Mouse (Mus musculus) intestine, embryonic 14.5 days (tissue): ENCODE results near the gene Nat8f1. TPM values are rescaled to one million over a fixed set of nuclear protein-coding genes. Genes with fewer than 3 reads are reported as not detected.
"Not testable (repeated sequence)": the region's sequence is repeated elsewhere in the genome, so short reads cannot be mapped to it uniquely, and the experiment has no call there.

Experiments used
- ATAC-seq: fragments of 200-750 bp; cut with Nextera tagmentation; replicated peaks from 2 replicates; pipeline ENCODE4 v1.8.0; 2017; ENCODE audit warnings: low read depth, moderate number of reproducible peaks, moderate TSS enrichment, moderate library complexity; ENCODE audit not compliant: low FRiP score, low TSS enrichment
- DNase-seq: peaks from one replicate; pipeline ENCODE4 v3.0.0-alpha.2; 2018; ENCODE audit warnings: low spot score
- H3K27ac ChIP-seq: fragments of 300-500 bp; sonication (generic); 2 replicates; pipeline ENCODE4 v1.5.1; 2014; ENCODE audit warnings: low read depth, mild to moderate bottlenecking, control low read depth
- H3K27me3 ChIP-seq: fragments of 300-500 bp; sonication (generic); replicated peaks from 2 replicates; pipeline ENCODE4 v1.6.1; 2014; ENCODE audit warnings: low read length, control low read depth; ENCODE audit not compliant: control insufficient read depth, insufficient read depth
- H3K36me3 ChIP-seq: fragments of 300-500 bp; sonication (generic); 2 replicates; pipeline ENCODE4 v1.6.1; 2014; ENCODE audit warnings: low read length, control low read depth; ENCODE audit not compliant: control insufficient read depth, insufficient read depth
- H3K4me1 ChIP-seq: fragments of 300-500 bp; sonication (generic); replicated peaks from 2 replicates; pipeline ENCODE4 v1.6.1; 2014; ENCODE audit warnings: low read length, control low read depth, mixed read lengths; ENCODE audit not compliant: control insufficient read depth, insufficient read depth
- H3K4me2 ChIP-seq: fragments of 300-500 bp; sonication (generic); 2 replicates; pipeline ENCODE4 v1.6.1; 2014; ENCODE audit warnings: low read length
- H3K4me3 ChIP-seq: fragments of 300-500 bp; sonication (generic); 2 replicates; pipeline ENCODE4 v1.5.1; 2014; ENCODE audit warnings: low read depth, low read length, control low read depth, mixed read lengths
- H3K9ac ChIP-seq: fragments of 300-500 bp; sonication (generic); 2 replicates; pipeline ENCODE4 v1.6.1; 2014; ENCODE audit warnings: mild to moderate bottlenecking, low read length
- H3K9me3 ChIP-seq: fragments of 300-500 bp; sonication (generic); 2 replicates; pipeline ENCODE4 v1.6.1; 2016; ENCODE audit warnings: low read length, control low read depth; ENCODE audit not compliant: control insufficient read depth
- WGBS: fragments of 180-500 bp; shearing (Covaris S2); extraction: QIAGEN DNeasy Blood & Tissue Kit; methylation state at CpG from one replicate; pipeline ENCODE4 v1.1.7; 2014; 5-methylcytosine and 5-hydroxymethylcytosine counted together
- polyA plus RNA-seq: library from polyadenylated mRNA; unstranded; fragments of >200 nt; fragmentation: Nextera tagmentation; extraction: Ambion mirVana; gene quantifications from 2 replicates; pipeline ENCODE4 v1.2.1, GENCODE M21; 2014

Gene Nat8f1
- polyA plus RNA-seq, result 4.5 and 4.8 TPM in 2 replicates

- peak; percentile 94 for DNase-seq
- not testable (repeated sequence) for H3K27me3 ChIP-seq, H3K36me3 ChIP-seq, H3K4me1 ChIP-seq, H3K9me3 ChIP-seq
- Histone ChIP-seq H3K4me2 (peak within 1 kb of the TSS; percentile 87), H3K9ac (peak within 1 kb of the TSS; percentile 71), H3K27ac (peak within 1 kb of the TSS; percentile 77), H3K4me3 (peak within 1 kb of the TSS; percentile 69)
- peak; percentile 97 for ATAC-seq
- under 1% methylated on average over 58 of the region's 61 CpGs for WGBS
These were observed at the start of gene Nat8f1 for GRCm38 (mm10) chr6:85915539-85916513. TSS of gene Nat8f1 (minus strand) at chr6:85915687.

- Histone ChIP-seq H3K36me3 (peaks cover 29% of the 10 kb centered on the region), H3K27ac (peak within 1 kb of the TSS; percentile 97), H3K9me3 (no peaks in the 10 kb centered on the region), H3K27me3 (no peaks in the 10 kb centered on the region), H3K4me1 (peaks cover 5% of the 10 kb centered on the region; the same call in 1 of the 2 replicates), H3K9ac (peak within 1 kb of the TSS; percentile 88), H3K4me3 (peak within 1 kb of the TSS; percentile 78), H3K4me2 (peak within 1 kb of the TSS; percentile 68)
- peak; percentile 96 for ATAC-seq
- under 1% methylated on average over 70 of the region's 70 CpGs for WGBS
- peak; percentile 94 for DNase-seq
These were observed 45.9 kb upstream of the Nat8f1 start, which contains the start of gene Dusp11 for GRCm38 (mm10) chr6:85961101-85962091. TSS of gene Dusp11 (minus strand) at chr6:85961667.

DNA sequence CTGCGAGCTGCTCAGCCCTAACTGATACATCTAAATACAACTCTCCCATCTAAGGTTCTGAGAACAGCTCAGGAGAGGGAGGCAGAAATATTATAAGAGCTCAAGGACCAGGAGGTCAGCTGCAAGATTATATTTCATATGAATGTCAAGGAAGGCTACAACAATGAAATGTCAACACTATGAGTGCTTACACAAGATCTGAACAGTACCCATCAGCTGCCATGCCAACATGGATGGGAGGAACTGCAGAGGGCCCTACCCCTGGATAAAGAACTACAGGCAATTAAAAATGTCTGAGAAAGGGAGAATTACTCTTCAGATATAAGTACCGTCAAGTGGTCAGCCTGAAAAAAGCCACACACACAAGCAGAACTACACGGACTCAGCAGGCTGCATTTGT lies 42.1 kb upstream of the Nat8f1 start:
- no peaks in the 10 kb centered on the region for H3K9me3 ChIP-seq
- DNase-seq (no peak), ATAC-seq (no peak)
- no peak overlapping the region for H3K4me3 ChIP-seq
- H3K36me3 ChIP-seq, result peaks cover 61% of the 10 kb centered on the region
- no peak overlapping the region for H3K9ac ChIP-seq
- peaks cover 5% of the 10 kb centered on the region; the same call in 1 of the 2 replicates for H3K4me1 ChIP-seq
- no peaks in the 10 kb centered on the region for H3K27me3 ChIP-seq
- no peak overlapping the region for H3K4me2 ChIP-seq
- H3K27ac ChIP-seq, result no peak overlapping the region
- WGBS, result 84% methylated on average over 3 of the region's 3 CpGs

DNA sequence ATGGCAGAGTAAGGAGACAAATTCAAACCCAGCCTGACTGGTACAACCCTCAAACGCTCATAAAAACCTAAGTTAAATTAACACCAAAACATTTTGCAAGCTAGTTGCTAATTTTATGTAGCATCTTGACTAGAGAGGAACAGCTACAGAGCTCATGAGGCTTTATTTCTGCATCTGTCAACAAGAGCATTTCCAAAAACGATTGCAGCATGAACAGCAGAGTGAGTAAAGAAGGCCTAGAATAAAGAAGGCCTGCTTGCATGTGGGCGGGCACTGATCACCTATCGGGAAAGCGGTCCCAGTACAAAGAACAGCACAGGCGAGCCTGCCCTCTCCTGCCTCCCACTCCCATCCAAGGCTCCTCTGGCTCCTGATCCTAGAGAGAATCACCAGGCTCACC lies 33.1 kb upstream of the Nat8f1 start:
- Histone ChIP-seq H3K27me3 (no peaks in the 10 kb centered on the region), H3K4me1 (no peaks in the 10 kb centered on the region), H3K36me3 (peaks cover 97% of the 10 kb centered on the region), H3K4me2 (no peak overlapping the region), H3K9ac (no peak overlapping the region), H3K9me3 (no peaks in the 10 kb centered on the region), H3K27ac (no peak overlapping the region), H3K4me3 (no peak overlapping the region)
- WGBS, result 92% methylated on average over 6 of the region's 6 CpGs
- ATAC-seq (no peak), DNase-seq (no peak)

DNA sequence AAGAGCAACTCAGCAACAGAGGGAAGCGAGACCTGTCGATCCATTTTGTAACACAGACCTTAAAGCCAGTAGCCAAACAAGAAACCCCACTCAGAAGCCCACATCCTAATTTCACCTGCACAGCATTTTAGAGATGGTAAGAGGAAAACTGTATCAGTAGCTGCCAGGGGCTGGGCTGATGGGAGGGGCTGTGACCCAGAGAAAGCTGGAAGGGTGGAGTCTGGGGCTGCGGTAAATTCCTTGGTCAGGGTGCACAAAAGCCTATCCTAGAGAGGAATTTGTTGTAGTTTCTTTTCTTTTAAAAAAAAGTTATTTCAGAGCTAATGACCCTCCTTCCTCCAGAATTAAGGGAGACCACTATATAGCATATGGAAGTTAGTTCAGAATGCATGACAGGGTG lies 27.0 kb upstream of the Nat8f1 start:
- WGBS, result 93% methylated on average over 3 of the region's 3 CpGs
- DNase-seq (no peak), ATAC-seq (no peak)
- Histone ChIP-seq H3K9ac (no peak overlapping the region), H3K27ac (no peak overlapping the region), H3K36me3 (peaks cover 53% of the 10 kb centered on the region), H3K27me3 (no peaks in the 10 kb centered on the region), H3K4me2 (no peak overlapping the region), H3K4me1 (no peaks in the 10 kb centered on the region), H3K9me3 (no peaks in the 10 kb centered on the region), H3K4me3 (no peak overlapping the region)

DNA sequence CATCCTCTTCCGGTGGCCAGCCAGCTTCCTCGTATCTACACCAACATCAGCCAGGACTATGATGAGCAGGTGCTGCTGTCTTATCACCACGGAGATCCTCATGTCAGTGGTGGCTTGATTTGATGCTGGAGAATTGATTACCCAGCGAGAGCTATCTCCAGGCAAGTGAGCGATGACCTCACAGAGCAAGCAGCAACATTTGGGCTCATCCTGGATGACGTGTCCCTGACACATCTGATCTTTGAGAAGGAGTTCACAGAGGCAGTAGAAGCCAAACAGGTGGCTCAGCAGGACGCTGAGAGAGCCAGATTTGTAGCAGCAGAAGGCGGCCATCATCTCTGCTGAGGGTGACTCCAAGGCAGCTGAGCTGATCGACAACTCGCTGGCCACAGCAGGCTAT lies 23.2 kb upstream of the Nat8f1 start:
- 63% methylated on average over 10 of the region's 10 CpGs for WGBS
- 0 out of 2 replicates have a peak, but pooled peaks cover 3% of the 10 kb centered on the region for H3K4me1 ChIP-seq
- no peaks in the 10 kb centered on the region for H3K9me3 ChIP-seq
- peaks cover 15% of the 10 kb centered on the region for H3K36me3 ChIP-seq
- H3K4me3 ChIP-seq, result no peak overlapping the region
- DNase-seq (no peak), ATAC-seq (no peak)
- H3K27ac ChIP-seq, result no peak overlapping the region
- no peak overlapping the region for H3K9ac ChIP-seq
- H3K27me3 ChIP-seq, result no peaks in the 10 kb centered on the region
- no peak overlapping the region for H3K4me2 ChIP-seq

DNA sequence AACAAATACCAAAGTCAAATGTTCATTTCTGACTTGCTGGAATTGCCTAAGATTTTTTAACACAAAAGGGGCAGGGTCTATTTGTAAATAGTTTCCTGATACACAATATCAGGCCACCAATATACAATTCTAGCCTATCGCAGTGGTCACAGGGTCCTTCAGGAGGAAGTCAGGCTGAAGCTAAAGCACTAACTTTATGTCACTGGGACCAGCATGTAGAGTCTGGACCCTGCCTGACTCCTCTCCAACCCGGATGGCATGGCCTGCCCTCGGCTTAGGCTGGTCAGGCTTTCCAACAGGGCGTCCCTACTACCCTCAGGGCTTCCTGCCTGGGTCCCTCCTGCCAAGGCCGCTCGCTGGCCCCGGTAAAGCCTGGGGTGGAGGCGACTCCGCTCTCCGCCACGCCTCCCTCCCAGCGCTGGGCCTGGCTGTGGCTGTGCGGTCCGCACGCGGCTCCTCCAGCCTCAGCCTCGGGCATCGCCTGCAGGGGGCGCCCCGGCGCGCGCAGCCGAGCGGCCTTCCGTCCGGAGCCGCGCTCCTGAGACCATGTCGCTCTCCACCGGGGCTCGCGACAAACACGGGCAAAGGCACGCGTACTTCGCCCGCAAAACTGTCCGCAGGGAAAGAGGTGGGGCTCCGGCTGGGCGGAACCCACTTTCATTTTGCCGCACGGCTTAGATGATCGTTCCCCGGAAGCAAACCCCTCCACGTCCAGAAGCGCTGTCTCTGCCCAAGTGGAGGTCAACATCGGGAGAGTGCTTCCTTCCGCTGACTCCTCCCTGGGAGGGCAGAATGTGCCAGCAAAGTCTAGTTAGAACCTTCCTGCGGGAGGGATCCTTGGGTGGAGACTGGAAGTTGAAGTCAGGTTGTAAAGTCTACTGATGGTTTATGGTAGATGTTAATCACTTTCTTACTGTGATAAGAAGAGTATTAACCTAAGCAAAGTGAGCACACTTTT lies 21.3 kb upstream of the Nat8f1 start:
- H3K36me3 ChIP-seq, H3K27me3 ChIP-seq, H3K9me3 ChIP-seq, H3K4me1 ChIP-seq: not testable (repeated sequence)
- peak overlapping the region; percentile 63 for H3K4me2 ChIP-seq
- ATAC-seq, result peak; percentile 97
- WGBS, result 2% methylated on average over 50 of the region's 50 CpGs
- DNase-seq, result peak; percentile 90
- H3K4me3 ChIP-seq, result peak overlapping the region; percentile 43
- peak overlapping the region; percentile 52 for H3K27ac ChIP-seq
- peak overlapping the region; percentile 56 for H3K9ac ChIP-seq
